Mouse (Mus musculus): Measurements from ENCODE around the gene Coa4. TPM values are rescaled to one million over a fixed set of nuclear protein-coding genes. Genes with fewer than 3 reads are reported as not detected.

Coa4 gene
- polyA plus RNA-seq, 1 experiment from 2014 or later: 14.9 TPM

DNA sequence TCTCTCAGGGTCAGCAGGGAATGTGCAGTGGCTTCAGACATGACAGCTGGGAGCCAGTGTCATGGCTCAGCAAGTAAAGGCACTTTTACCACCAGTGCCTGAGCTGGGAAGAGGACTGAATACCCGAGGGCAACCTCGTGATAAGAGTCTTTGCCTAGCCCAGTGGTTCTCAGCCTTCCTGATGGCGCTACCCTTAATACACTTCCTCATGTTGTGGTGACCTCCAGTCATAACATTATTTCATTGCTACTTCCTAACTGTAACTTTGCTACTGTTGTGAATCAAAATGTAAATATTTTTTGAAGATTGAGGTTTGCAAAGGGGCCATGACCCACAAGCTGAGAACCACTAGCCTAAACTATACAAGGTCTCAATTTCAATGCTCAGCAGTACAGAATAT is 28.2 kb upstream of the Coa4 start:
- H3K27ac ChIP-seq: no peak overlapping the region
- no peaks in the 10 kb centered on the region for H3K27me3 ChIP-seq
- H3K9ac ChIP-seq: no peak overlapping the region
- 74% methylated on average over 3 of the region's 3 CpGs for WGBS
- ATAC-seq (ENCODE audit: insufficient number of reproducible peaks, insufficient read depth, low FRiP score, low TSS enrichment): no peak
- no peak overlapping the region for H3K4me2 ChIP-seq (replicated peaks)
- H3K4me1 ChIP-seq: no peaks in the 10 kb centered on the region
- H3K4me3 ChIP-seq: no peak overlapping the region
- H3K36me3 ChIP-seq: no peaks in the 10 kb centered on the region
- H3K9me3 ChIP-seq: no peaks in the 10 kb centered on the region

DNA sequence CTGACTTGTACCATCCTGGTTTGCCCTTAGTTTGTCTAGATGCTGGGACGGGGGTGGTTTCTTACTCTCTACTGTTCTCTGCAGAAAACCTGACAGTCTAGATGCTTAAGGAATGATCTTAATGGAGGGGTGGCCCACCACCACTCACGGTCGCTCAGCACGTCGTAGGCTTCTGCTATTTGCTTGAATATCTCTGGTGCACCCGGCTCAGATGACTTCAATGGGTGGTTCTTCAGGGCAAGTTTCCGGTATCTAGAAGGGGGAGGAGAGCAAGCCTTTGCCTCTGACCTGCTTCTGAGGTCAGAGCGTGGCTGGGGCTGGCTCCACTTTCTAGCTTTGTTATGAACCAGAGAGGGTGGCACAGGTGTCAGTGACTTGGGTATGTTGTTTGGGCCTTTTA is 25.3 kb upstream of the Coa4 start:
- H3K4me2 ChIP-seq (replicated peaks): no peak overlapping the region
- ATAC-seq (ENCODE audit: insufficient number of reproducible peaks, insufficient read depth, low FRiP score, low TSS enrichment): no peak
- H3K27ac ChIP-seq: no peak overlapping the region
- H3K36me3 ChIP-seq: no peaks in the 10 kb centered on the region
- H3K9ac ChIP-seq: no peak overlapping the region
- H3K4me3 ChIP-seq: no peak overlapping the region
- H3K9me3 ChIP-seq: no peaks in the 10 kb centered on the region
- WGBS: 77% methylated on average over 8 of the region's 8 CpGs
- H3K27me3 ChIP-seq: peaks cover 5% of the 10 kb centered on the region; the same call in 1 of the 2 replicates
- no peaks in the 10 kb centered on the region for H3K4me1 ChIP-seq

GRCm38 (mm10) chr7:100514573-100514972 is 22.3 kb upstream of the Coa4 start, which contains the start of gene Dnajb13:
Dnajb13 (minus strand) TSS chr7:100514960.
- no peak within 1 kb of the TSS for H3K27ac ChIP-seq
- H3K9ac ChIP-seq: no peak within 1 kb of the TSS
- peaks cover 5% of the 10 kb centered on the region; the same call in 1 of the 2 replicates for H3K27me3 ChIP-seq
- H3K4me1 ChIP-seq: no peaks in the 10 kb centered on the region
- no peaks in the 10 kb centered on the region for H3K36me3 ChIP-seq
- H3K4me2 ChIP-seq (replicated peaks): no peak within 1 kb of the TSS
- H3K9me3 ChIP-seq: no peaks in the 10 kb centered on the region
- 53% methylated on average over 11 of the region's 11 CpGs for WGBS
- ATAC-seq (ENCODE audit: insufficient number of reproducible peaks, insufficient read depth, low FRiP score, low TSS enrichment): no peak
- H3K4me3 ChIP-seq: no peak within 1 kb of the TSS

DNA sequence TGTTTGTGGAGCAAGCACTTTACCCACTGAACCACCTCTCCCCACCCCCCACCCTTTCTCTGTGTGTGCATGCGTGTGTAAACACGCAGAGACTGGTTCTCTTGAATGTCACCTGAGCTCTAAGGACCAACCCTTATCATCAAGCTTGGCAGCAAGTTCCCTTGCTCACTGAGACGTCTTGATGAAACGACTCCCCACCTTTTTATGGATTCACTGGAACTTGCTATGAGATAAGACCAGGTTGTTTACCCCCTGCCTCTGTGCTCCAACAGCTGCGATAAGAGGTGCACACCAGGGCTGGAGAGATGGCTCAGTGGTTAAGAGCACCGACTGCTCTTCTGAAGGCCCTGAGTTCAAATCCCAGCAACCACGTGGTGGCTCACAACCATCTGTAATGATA is 16.7 kb upstream of the Coa4 start:
- WGBS: 66% methylated on average over 7 of the region's 7 CpGs
- no peak overlapping the region for H3K4me3 ChIP-seq
- H3K4me2 ChIP-seq (replicated peaks): no peak overlapping the region
- H3K27me3 ChIP-seq: no peaks in the 10 kb centered on the region
- H3K36me3 ChIP-seq: no peaks in the 10 kb centered on the region
- H3K4me1 ChIP-seq: no peaks in the 10 kb centered on the region
- no peak overlapping the region for H3K27ac ChIP-seq
- ATAC-seq (ENCODE audit: insufficient number of reproducible peaks, insufficient read depth, low FRiP score, low TSS enrichment): no peak
- H3K9me3 ChIP-seq: no peaks in the 10 kb centered on the region
- no peak overlapping the region for H3K9ac ChIP-seq

DNA sequence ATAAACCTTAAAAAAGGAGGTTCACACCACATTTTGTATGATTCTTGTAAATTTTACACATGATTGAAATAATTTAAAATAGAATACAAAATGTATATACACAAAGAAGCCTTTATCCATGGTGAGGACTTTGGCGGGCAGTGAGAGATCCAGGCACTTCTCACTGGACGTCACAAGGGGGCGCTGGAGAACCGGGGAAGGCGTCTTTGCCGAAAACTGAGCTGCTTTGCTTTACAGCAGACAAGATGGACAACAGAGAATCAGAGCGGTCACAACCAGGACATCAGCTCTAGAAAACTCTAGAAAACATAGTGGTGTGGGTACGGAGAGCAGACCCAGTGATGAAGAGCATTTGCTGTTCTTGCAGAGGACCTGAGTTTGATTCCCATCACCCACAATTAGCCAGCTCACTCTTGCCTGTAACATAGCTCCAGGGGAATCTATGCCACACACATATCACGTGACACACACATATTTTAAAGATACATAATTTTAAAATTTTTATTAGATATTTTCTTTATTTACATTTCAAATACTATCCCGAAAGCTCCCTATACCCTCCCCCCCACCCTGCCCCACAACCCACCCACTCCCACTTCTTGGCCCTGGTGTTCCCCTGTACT is 16.1 kb upstream of the Coa4 start:
- no peak overlapping the region for H3K4me3 ChIP-seq
- H3K27me3 ChIP-seq: no peaks in the 10 kb centered on the region
- H3K4me1 ChIP-seq: no peaks in the 10 kb centered on the region
- no peak overlapping the region for H3K4me2 ChIP-seq (replicated peaks)
- H3K9ac ChIP-seq: no peak overlapping the region
- H3K27ac ChIP-seq: no peak overlapping the region
- peak; percentile 64; the same call in 1 of the 2 replicates for ATAC-seq (ENCODE audit: insufficient number of reproducible peaks, insufficient read depth, low FRiP score, low TSS enrichment)
- no peaks in the 10 kb centered on the region for H3K9me3 ChIP-seq
- no peaks in the 10 kb centered on the region for H3K36me3 ChIP-seq
- WGBS: 21% methylated on average over 10 of the region's 10 CpGs

DNA sequence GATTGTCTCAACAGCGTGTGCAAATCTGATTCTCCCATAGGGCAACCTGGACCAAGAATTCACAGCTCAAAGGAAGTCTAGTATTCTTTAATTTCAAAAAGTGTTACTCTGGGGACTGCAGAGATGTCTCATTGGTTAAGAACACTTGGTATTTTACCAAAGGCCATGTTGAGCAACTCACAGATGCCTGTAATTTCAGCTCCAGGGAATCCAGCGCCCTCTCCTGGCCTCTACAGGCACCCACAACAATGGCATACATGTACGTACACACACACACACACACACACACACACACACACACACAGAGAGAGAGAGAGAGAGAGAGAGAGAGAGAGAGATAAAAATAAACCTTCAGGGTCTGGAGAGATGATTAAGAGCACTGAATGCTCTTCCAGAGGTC is 14.6 kb upstream of the Coa4 start:
- Histone ChIP-seq H3K27me3 (no peaks in the 10 kb centered on the region), H3K4me1 (no peaks in the 10 kb centered on the region), H3K36me3 (no peaks in the 10 kb centered on the region), H3K9ac (no peak overlapping the region), H3K4me3 (no peak overlapping the region), H3K27ac (no peak overlapping the region), H3K9me3 (no peaks in the 10 kb centered on the region), H3K4me2 (replicated peaks) (no peak overlapping the region)
- 80% methylated on average over 3 of the region's 3 CpGs for WGBS
- no peak for ATAC-seq (ENCODE audit: insufficient number of reproducible peaks, insufficient read depth, low FRiP score, low TSS enrichment)

DNA sequence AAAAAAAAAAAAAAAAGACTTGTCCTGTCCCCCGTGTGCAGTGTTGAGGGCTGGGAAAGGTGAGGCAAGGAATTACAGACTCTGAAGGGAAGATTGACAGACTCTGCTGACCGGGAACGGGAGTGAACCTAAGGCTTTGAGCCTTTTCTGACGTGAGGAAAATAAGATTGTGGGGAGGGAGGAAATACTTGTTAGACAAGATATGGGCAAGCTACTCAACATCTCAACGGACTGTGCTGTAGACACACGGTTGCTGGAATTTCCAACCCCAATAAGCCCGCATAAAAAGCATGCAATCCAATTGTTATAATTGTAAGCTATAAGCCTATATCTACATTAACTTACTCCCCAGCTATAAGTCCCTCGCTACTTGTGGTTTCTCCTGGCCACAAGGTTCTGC is 12.2 kb upstream of the Coa4 start:
- WGBS: 65% methylated on average over 8 of the region's 8 CpGs
- Histone ChIP-seq H3K4me1 (no peaks in the 10 kb centered on the region), H3K27me3 (no peaks in the 10 kb centered on the region), H3K9ac (no peak overlapping the region), H3K27ac (no peak overlapping the region), H3K9me3 (no peaks in the 10 kb centered on the region), H3K36me3 (no peaks in the 10 kb centered on the region), H3K4me2 (replicated peaks) (no peak overlapping the region), H3K4me3 (no peak overlapping the region)
- ATAC-seq (ENCODE audit: insufficient number of reproducible peaks, insufficient read depth, low FRiP score, low TSS enrichment): no peak

DNA sequence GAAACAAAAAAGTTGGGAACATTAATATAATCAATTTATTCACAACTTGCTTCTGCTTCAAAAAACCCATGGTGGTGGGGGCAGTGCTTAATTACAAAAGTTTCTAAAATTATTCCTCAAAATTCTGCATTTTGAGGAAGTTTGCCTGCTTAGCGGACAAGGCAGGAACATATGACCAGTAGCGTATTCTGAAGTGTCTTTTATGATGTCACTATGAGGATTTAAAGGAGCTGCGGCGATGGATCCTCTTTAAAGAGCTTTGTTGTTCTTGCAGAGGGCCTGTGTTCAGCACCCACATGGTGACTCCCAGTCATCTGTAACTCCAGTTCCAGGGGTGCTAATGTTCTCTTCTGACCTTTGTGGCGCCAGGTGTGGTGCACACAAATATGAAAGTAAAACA is 6.1 kb upstream of the Coa4 start:
- WGBS: 92% methylated on average over 5 of the region's 5 CpGs
- no peak for ATAC-seq (ENCODE audit: insufficient number of reproducible peaks, insufficient read depth, low FRiP score, low TSS enrichment)

DNA sequence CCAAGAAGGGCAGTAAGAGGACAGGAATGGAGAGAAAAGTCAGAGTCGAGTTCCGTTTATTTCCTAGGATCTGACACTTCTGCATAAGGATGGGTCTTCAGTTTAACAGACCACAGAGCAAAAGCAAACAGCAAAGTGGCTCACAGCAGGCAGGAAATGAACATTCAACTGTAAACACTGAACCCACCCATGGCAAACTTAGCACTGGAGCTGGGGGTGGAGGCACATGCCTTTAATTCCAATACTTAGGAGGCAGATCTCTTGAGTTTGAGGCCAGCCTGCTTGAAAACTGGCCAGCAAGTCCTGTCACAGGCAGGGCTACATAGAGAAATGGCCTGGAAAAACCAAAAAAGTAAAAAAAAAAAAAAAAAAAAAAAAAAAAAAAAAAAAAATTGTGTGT is 3.4 kb upstream of the Coa4 start:
- WGBS: 74% methylated on average over 2 of the region's 2 CpGs

More for the DNA sequence above, 6.1 kb upstream of the Coa4 start:
- Histone ChIP-seq H3K4me3 (no peak overlapping the region), H3K4me1 (no peaks in the 10 kb centered on the region), H3K27me3 (no peaks in the 10 kb centered on the region), H3K27ac (no peak overlapping the region), H3K4me2 (replicated peaks) (no peak overlapping the region), H3K9me3 (no peaks in the 10 kb centered on the region), H3K36me3 (no peaks in the 10 kb centered on the region), H3K9ac (no peak overlapping the region)

DNA sequence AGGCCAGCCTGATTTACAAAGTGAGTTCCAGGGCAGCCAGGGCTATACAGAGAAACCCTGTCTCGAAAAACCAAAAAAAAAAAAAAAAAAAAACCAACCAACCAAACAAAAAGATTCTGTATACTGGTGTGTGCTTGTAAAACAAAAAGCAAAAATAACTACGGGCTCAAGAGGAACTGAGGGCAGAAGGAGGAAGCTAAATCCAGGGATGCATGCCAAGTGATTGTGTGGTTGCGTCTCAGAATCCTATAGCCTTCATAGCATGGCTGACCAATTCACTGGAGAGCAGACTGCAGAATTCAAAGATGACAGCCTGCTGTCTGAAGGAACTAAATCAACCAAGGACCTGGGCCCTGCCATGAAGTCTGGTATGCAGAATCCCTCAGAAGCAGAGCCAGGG is 2.7 kb upstream of the Coa4 start:
- Histone ChIP-seq H3K4me1 (peaks cover 3% of the 10 kb centered on the region), H3K27me3 (no peaks in the 10 kb centered on the region), H3K9ac (no peak overlapping the region), H3K9me3 (no peaks in the 10 kb centered on the region), H3K27ac (no peak overlapping the region), H3K4me3 (no peak overlapping the region), H3K36me3 (peaks cover 6% of the 10 kb centered on the region; the same call in 1 of the 2 replicates), H3K4me2 (replicated peaks) (no peak overlapping the region)
- 85% methylated on average over 3 of the region's 3 CpGs for WGBS
- no peak for ATAC-seq (ENCODE audit: insufficient number of reproducible peaks, insufficient read depth, low FRiP score, low TSS enrichment)

More for the DNA sequence above, 3.4 kb upstream of the Coa4 start:
- Histone ChIP-seq H3K4me1 (peaks cover 3% of the 10 kb centered on the region), H3K9me3 (no peaks in the 10 kb centered on the region), H3K27me3 (no peaks in the 10 kb centered on the region), H3K36me3 (no peaks in the 10 kb centered on the region), H3K4me3 (no peak overlapping the region), H3K9ac (no peak overlapping the region), H3K4me2 (replicated peaks) (no peak overlapping the region), H3K27ac (no peak overlapping the region)
- ATAC-seq (ENCODE audit: insufficient number of reproducible peaks, insufficient read depth, low FRiP score, low TSS enrichment): no peak

DNA sequence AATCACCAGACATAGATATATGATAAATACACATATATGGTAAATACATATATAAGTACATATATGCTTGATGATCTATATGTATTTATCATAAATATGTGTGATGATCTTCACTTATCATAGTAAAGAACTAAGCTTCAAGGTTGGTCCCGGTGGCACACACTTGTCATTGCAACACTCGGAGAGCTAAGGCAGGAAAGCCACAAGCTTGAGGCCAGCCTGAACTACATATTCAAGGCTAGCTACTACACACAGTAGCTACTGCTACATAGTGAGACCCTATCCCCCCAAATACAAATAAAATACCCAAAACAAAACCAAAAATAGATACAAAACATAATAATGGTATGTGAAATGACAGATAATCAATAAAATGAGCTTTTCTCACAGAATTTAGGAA is 1.0 kb upstream of the Coa4 start:
- H3K27me3 ChIP-seq: no peaks in the 10 kb centered on the region
- H3K27ac ChIP-seq: no peak overlapping the region
- H3K9me3 ChIP-seq: no peaks in the 10 kb centered on the region
- H3K4me3 ChIP-seq: peak overlapping the region; percentile 70; the same call in 1 of the 2 replicates
- peaks cover 3% of the 10 kb centered on the region for H3K4me1 ChIP-seq
- no peak overlapping the region for H3K9ac ChIP-seq
- peaks cover 16% of the 10 kb centered on the region for H3K36me3 ChIP-seq
- 87% methylated on average over 2 of the region's 2 CpGs for WGBS
- no peak for ATAC-seq (ENCODE audit: insufficient number of reproducible peaks, insufficient read depth, low FRiP score, low TSS enrichment)
- H3K4me2 ChIP-seq (replicated peaks): peak overlapping the region; percentile 52

- Histone ChIP-seq H3K4me3 (peak overlapping the region; percentile 70), H3K9ac (peak overlapping the region; percentile 67), H3K4me1 (peaks cover 3% of the 10 kb centered on the region), H3K36me3 (peaks cover 16% of the 10 kb centered on the region), H3K9me3 (no peaks in the 10 kb centered on the region), H3K4me2 (replicated peaks) (peak overlapping the region; percentile 52), H3K27ac (peak overlapping the region; percentile 83; the same call in 1 of the 2 replicates), H3K27me3 (no peaks in the 10 kb centered on the region)
- WGBS: 32% methylated on average over 7 of the region's 7 CpGs
- no peak for ATAC-seq (ENCODE audit: insufficient number of reproducible peaks, insufficient read depth, low FRiP score, low TSS enrichment)
Measured at GRCm38 (mm10) chr7:100537519-100537902, 640 bp downstream of the Coa4 start.

All from embryonic facial prominence, embryonic 12.5 days (tissue).